Comparison of ENCODE assay signal across 14 mouse cellular contexts in genomic region chr8:84760901-84761300, GRCm38 (mm10). TPM values are rescaled to one million over a fixed set of nuclear protein-coding genes. Genes with fewer than 3 reads are reported as not detected.
A peak's percentile ranks its signal among the peaks of the same experiment; 100 is the strongest.
DNase-seq lines count a peak whose midpoint lies in the region; ATAC-seq lines count a peak whose summit lies in the region.
"Had no signal": no experiment of that assay in that cellular context is flagged by ENCODE, and none has a peak within 500 bp of the region (broad histone marks: within the 10 kb centered on the region; RNA-seq: fewer than 3 reads in every experiment).

No protein-coding gene starts in this region.

- H3K27ac ChIP-seq in forebrain, embryonic 15.5 days (replicated peaks) = peak overlapping the region; percentile 46
- H3K27ac ChIP-seq in forebrain, embryonic 12.5 days = no peak overlapping the region
- H3K27ac ChIP-seq in forebrain, embryonic 16.5 days (ENCODE audit: low read length) = no peak overlapping the region
- H3K27ac ChIP-seq: embryonic facial prominence, embryonic 13.5 days; intestine, embryonic 15.5 days had no signal

- no peak for ATAC-seq in forebrain, embryonic 15.5 days (replicated peaks)
- no peak for ATAC-seq in forebrain, embryonic 12.5 days (ENCODE audit: low FRiP score)
- no peak for ATAC-seq in forebrain, embryonic 16.5 days
- no peak for ATAC-seq in megakaryocyte, adult 5-6 weeks (ENCODE audit: poor library complexity, severe bottlenecking)
- ATAC-seq: CD4-positive, CD25-positive, alpha-beta regulatory T cell, adult 4 months had no signal

- no peaks in the 10 kb centered on the region for H3K9me3 ChIP-seq in forebrain, embryonic 15.5 days
- no peaks in the 10 kb centered on the region for H3K9me3 ChIP-seq in forebrain, embryonic 12.5 days
- H3K9me3 ChIP-seq in forebrain, embryonic 16.5 days (ENCODE audit: control insufficient read depth, low read length) = no peaks in the 10 kb centered on the region
- H3K9me3 ChIP-seq: embryonic facial prominence, embryonic 13.5 days; intestine, embryonic 15.5 days had no signal

- H3K36me3 ChIP-seq in forebrain, embryonic 15.5 days = peaks cover 13% of the 10 kb centered on the region; the same call in 1 of the 2 replicates
- H3K36me3 ChIP-seq in forebrain, embryonic 12.5 days (replicated peaks) = 0 out of 2 replicates have a peak, but pooled peaks cover 6% of the 10 kb centered on the region
- H3K36me3 ChIP-seq in forebrain, embryonic 16.5 days (ENCODE audit: control insufficient read depth, insufficient read depth) = peaks cover 6% of the 10 kb centered on the region; the same call in 1 of the 2 replicates
- H3K36me3 ChIP-seq: intestine, embryonic 15.5 days had no signal

- no peak overlapping the region for H3K4me3 ChIP-seq in forebrain, embryonic 15.5 days
- H3K4me3 ChIP-seq in forebrain, embryonic 12.5 days (replicated peaks) = no peak overlapping the region
- peak overlapping the region; percentile 2; the same call in 1 of the 2 replicates for H3K4me3 ChIP-seq in forebrain, embryonic 16.5 days (replicated peaks; ENCODE audit: low read length)
- H3K4me3 ChIP-seq: embryonic facial prominence, embryonic 13.5 days; intestine, embryonic 15.5 days had no signal

- H3K4me2 ChIP-seq in forebrain, embryonic 15.5 days (replicated peaks) = peak overlapping the region; percentile 70
- no peak overlapping the region for H3K4me2 ChIP-seq in forebrain, embryonic 12.5 days
- peak overlapping the region; percentile 35 for H3K4me2 ChIP-seq in forebrain, embryonic 16.5 days (ENCODE audit: low read length)
- H3K4me2 ChIP-seq: embryonic facial prominence, embryonic 13.5 days; intestine, embryonic 15.5 days had no signal

- H3K4me1 ChIP-seq in forebrain, embryonic 15.5 days = peaks cover 94% of the 10 kb centered on the region
- peaks cover 38% of the 10 kb centered on the region for H3K4me1 ChIP-seq in forebrain, embryonic 12.5 days
- H3K4me1 ChIP-seq in forebrain, embryonic 16.5 days (replicated peaks; ENCODE audit: control insufficient read depth, insufficient read depth, low read length) = peaks cover 72% of the 10 kb centered on the region

- intact Hi-C loops in left cerebral cortex, postnatal 4 days (cut with DNase I) = no loop called here
- intact Hi-C loops in gastrocnemius, postnatal 14 days (cut with DNase I; ENCODE audit: low total_unique reads) = no loop called here

- H3K27me3 ChIP-seq in forebrain, embryonic 15.5 days = no peaks in the 10 kb centered on the region
- H3K27me3 ChIP-seq in forebrain, embryonic 12.5 days = peaks cover 90% of the 10 kb centered on the region
- H3K27me3 ChIP-seq in forebrain, embryonic 16.5 days (replicated peaks; ENCODE audit: control insufficient read depth, insufficient read depth, low read length) = no peaks in the 10 kb centered on the region

- DNase-seq in left cerebral cortex, postnatal 4 days = peak; percentile 48
- DNase-seq in left cerebral cortex, adult 11 months (ENCODE audit: low spot score) = no peak
- DNase-seq in MN1 (ENCODE audit: low spot score) = peak; percentile 63
- no peak for DNase-seq in gastrocnemius, postnatal 14 days
- DNase-seq: adrenal gland, postnatal 36 days; thymus, postnatal 25 days had no signal

- no peak overlapping the region for H3K9ac ChIP-seq in forebrain, embryonic 15.5 days (replicated peaks)
- H3K9ac ChIP-seq in forebrain, embryonic 12.5 days = no peak overlapping the region
- H3K9ac ChIP-seq in forebrain, embryonic 16.5 days (replicated peaks; ENCODE audit: low read depth, low read length) = no peak overlapping the region
- H3K9ac ChIP-seq: embryonic facial prominence, embryonic 13.5 days; intestine, embryonic 15.5 days had no signal

- WGBS in forebrain, embryonic 15.5 days = 23% methylated on average over 2 of the region's 2 CpGs
- WGBS in forebrain, embryonic 12.5 days = 40% methylated on average over 2 of the region's 2 CpGs
- WGBS in forebrain, embryonic 16.5 days = 26% methylated on average over 2 of the region's 2 CpGs

RNA-seq across cellular contexts. Expression of gene G430095P16Rik, which starts 38.1 kb away (rescaled TPM):
- 2.7 TPM in 2 replicates for polyA plus RNA-seq in forebrain, embryonic 15.5 days (2015; fragmentation: Nextera tagmentation; extraction: Ambion mirVana)
- polyA plus RNA-seq in forebrain, embryonic 12.5 days (2016; fragmentation: Nextera tagmentation; extraction: Ambion mirVana) = 2.2 and 3.5 TPM in 2 replicates
- not detected for total RNA-seq in left cerebral cortex, postnatal 4 days (2021)
- polyA plus RNA-seq in forebrain, embryonic 16.5 days (2015; fragmentation: Nextera tagmentation; extraction: Ambion mirVana) = 2.0 and 2.2 TPM in 2 replicates
- 1 to 10 TPM in 1 of 2 experiments, under 1 TPM in 1; 0.66 to 1.1 TPM for total RNA-seq in gastrocnemius, postnatal 14 days (2021)
- 40.4 and 45.2 TPM in 2 replicates for total RNA-seq in megakaryocyte, adult 5-6 weeks (2015)
- 20.6 and 25.5 TPM in 2 replicates for total RNA-seq in megakaryocyte, adult 5-6 weeks (2017)
- total RNA-seq: midbrain, postnatal 0 days had no signal

RNA-seq across cellular contexts. Expression of gene Nfix, which starts 39.2 kb away (rescaled TPM):
- 413 and 445 TPM in 2 replicates for polyA plus RNA-seq in forebrain, embryonic 15.5 days (2015; fragmentation: Nextera tagmentation; extraction: Ambion mirVana)
- 31.9 and 33.2 TPM in 2 replicates for polyA plus RNA-seq in forebrain, embryonic 12.5 days (2016; fragmentation: Nextera tagmentation; extraction: Ambion mirVana)
- total RNA-seq in left cerebral cortex, postnatal 4 days (2021) = 100 to 1,000 TPM; 674 to 782 TPM
- 440 and 546 TPM in 2 replicates for polyA plus RNA-seq in forebrain, embryonic 16.5 days (2015; fragmentation: Nextera tagmentation; extraction: Ambion mirVana)
- 100 to 1,000 TPM; 531 to 566 TPM for total RNA-seq in gastrocnemius, postnatal 14 days (2021)
- 23.8 and 26.9 TPM in 2 replicates for total RNA-seq in megakaryocyte, adult 5-6 weeks (2015)
- 7.7 and 17.0 TPM in 2 replicates for total RNA-seq in megakaryocyte, adult 5-6 weeks (2017)

RNA-seq across cellular contexts. Expression of gene Lyl1, which starts 59.6 kb away (rescaled TPM):
- 2.1 and 2.5 TPM in 2 replicates for polyA plus RNA-seq in forebrain, embryonic 15.5 days (2015; fragmentation: Nextera tagmentation; extraction: Ambion mirVana)
- polyA plus RNA-seq in forebrain, embryonic 12.5 days (2016; fragmentation: Nextera tagmentation; extraction: Ambion mirVana) = 3.1 and 3.9 TPM in 2 replicates
- total RNA-seq in left cerebral cortex, postnatal 4 days (2021) = 1 to 10 TPM; 3.0 to 3.3 TPM
- 2.6 and 2.9 TPM in 2 replicates for polyA plus RNA-seq in forebrain, embryonic 16.5 days (2015; fragmentation: Nextera tagmentation; extraction: Ambion mirVana)
- total RNA-seq in gastrocnemius, postnatal 14 days (2021) = 1 to 10 TPM; 2.7 to 2.9 TPM
- 69.0 and 69.9 TPM in 2 replicates for total RNA-seq in megakaryocyte, adult 5-6 weeks (2015)
- 60.3 and 62.0 TPM in 2 replicates for total RNA-seq in megakaryocyte, adult 5-6 weeks (2017)

Comparison
In these comparisons a context has a peak if more than half of its experiments do, and no peak if none do; other contexts are left out.
1. DNase-seq: peak in left cerebral cortex, postnatal 4 days (single experiment) and MN1 (single experiment); none in left cerebral cortex, adult 11 months (single experiment) and gastrocnemius, postnatal 14 days (single experiment).
2. RNA of gene G430095P16Rik, which starts 38.1 kb away (total RNA-seq): 20.6 to 45.2 TPM in megakaryocyte, adult 5-6 weeks; 0.66 to 1.1 TPM in gastrocnemius, postnatal 14 days and not detected in left cerebral cortex, postnatal 4 days; every median in the first group is over 10 times any median in the second.
3. RNA of gene Nfix, which starts 39.2 kb away (total RNA-seq): 674 to 782 TPM in left cerebral cortex, postnatal 4 days and 531 to 566 TPM in gastrocnemius, postnatal 14 days; 7.7 to 26.9 TPM in megakaryocyte, adult 5-6 weeks; every median in the first group is over 10 times any median in the second.
4. RNA of gene Lyl1, which starts 59.6 kb away (total RNA-seq): 60.3 to 69.9 TPM in megakaryocyte, adult 5-6 weeks; 3.0 to 3.3 TPM in left cerebral cortex, postnatal 4 days and 2.7 to 2.9 TPM in gastrocnemius, postnatal 14 days; every median in the first group is over 10 times any median in the second.